In the genomic region with DNA sequence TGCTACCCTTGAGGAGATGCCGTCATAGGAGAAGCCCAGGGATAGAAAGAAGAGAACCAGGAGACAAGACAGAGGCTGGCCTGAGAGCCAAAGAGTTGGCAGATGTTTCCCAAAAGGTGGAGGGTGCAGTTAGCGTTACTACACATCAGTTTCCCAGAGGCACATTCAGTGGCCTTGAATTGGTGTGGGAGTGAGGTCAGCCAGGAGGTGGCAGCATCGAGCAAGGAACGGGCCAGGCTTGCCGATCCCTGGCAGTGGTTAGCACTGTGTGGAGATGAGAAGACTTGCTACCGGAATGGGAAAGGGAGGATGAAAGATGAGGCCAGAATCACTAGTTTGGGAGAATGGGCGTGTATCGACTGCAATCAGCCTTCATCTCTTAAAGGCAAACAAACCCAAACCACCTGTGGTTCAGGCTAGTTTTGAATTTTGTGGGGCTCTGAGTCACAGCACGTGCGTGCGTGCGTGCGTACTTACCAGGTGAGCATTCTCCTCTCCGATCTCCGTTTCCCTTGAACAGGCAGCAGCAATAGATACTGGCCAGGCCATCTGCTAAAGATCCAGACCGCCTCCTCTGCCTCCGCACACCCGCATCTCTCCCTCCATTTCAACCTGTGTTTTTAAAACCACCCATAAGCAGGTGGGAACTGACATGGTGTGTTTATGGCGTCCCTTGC, we compare ENCODE assay signal across 7 mouse cellular contexts. TPM values are rescaled to one million over a fixed set of nuclear protein-coding genes. Genes with fewer than 3 reads are reported as not detected.
A peak's percentile ranks its signal among the peaks of the same experiment; 100 is the strongest.
DNase-seq lines count a peak whose midpoint lies in the region; ATAC-seq and TF ChIP-seq lines count a peak whose summit lies in the region.

No protein-coding gene starts in this region.

- H3K27ac ChIP-seq in cortical plate, adult 2 months (ENCODE audit: insufficient read depth, low read length) = no peak overlapping the region
- no peak overlapping the region for H3K27ac ChIP-seq in limb, embryonic 11.5 days (replicated peaks; ENCODE audit: low read depth, low read length)
- no peak overlapping the region for H3K27ac ChIP-seq in midbrain, embryonic 15.5 days

- H3K4me3 ChIP-seq in cortical plate, adult 2 months (ENCODE audit: insufficient read depth, low read length) = no peak overlapping the region
- no peak overlapping the region for H3K4me3 ChIP-seq in limb, embryonic 11.5 days (ENCODE audit: low read depth, low read length)
- no peak overlapping the region for H3K4me3 ChIP-seq in midbrain, embryonic 15.5 days

- peak; percentile 78 for ATAC-seq in limb, embryonic 11.5 days (ENCODE audit: insufficient number of reproducible peaks, low FRiP score, low TSS enrichment, low read depth)
- ATAC-seq in midbrain, embryonic 15.5 days (replicated peaks) = peak; percentile 78

- TF ChIP-seq POLR2A in cortical plate, adult 2 months (IDR thresholded peaks at IDR 0.05; ENCODE audit: extremely low read depth, insufficient read depth, low read length) = no peak

- no peak overlapping the region for H3K4me2 ChIP-seq in limb, embryonic 11.5 days (ENCODE audit: low read depth, severe bottlenecking)
- H3K4me2 ChIP-seq in midbrain, embryonic 15.5 days = no peak overlapping the region

- WGBS in limb, embryonic 11.5 days = 46% methylated on average over 19 of the region's 19 CpGs
- WGBS in midbrain, embryonic 15.5 days = 53% methylated on average over 19 of the region's 19 CpGs

- H3K36me3 ChIP-seq in limb, embryonic 11.5 days (ENCODE audit: control insufficient read depth, insufficient read depth, low read length) = no peaks in the 10 kb centered on the region
- H3K36me3 ChIP-seq in midbrain, embryonic 15.5 days (replicated peaks) = no peaks in the 10 kb centered on the region

- no peaks in the 10 kb centered on the region for H3K4me1 ChIP-seq in cortical plate, adult 2 months (ENCODE audit: control insufficient read depth, insufficient read depth, low read length)
- H3K4me1 ChIP-seq in limb, embryonic 11.5 days (ENCODE audit: control insufficient read depth, insufficient read depth, low read length) = no peaks in the 10 kb centered on the region
- H3K4me1 ChIP-seq in midbrain, embryonic 15.5 days = no peaks in the 10 kb centered on the region

- H3K27me3 ChIP-seq in limb, embryonic 11.5 days (ENCODE audit: control insufficient read depth, insufficient read depth, low read length) = no peaks in the 10 kb centered on the region
- H3K27me3 ChIP-seq in midbrain, embryonic 15.5 days (replicated peaks) = no peaks in the 10 kb centered on the region

- no peaks in the 10 kb centered on the region for H3K9me3 ChIP-seq in limb, embryonic 11.5 days (ENCODE audit: control insufficient read depth, low read length)
- no peaks in the 10 kb centered on the region for H3K9me3 ChIP-seq in midbrain, embryonic 15.5 days

- H3K9ac ChIP-seq in limb, embryonic 11.5 days (ENCODE audit: low read length) = no peak overlapping the region
- no peak overlapping the region for H3K9ac ChIP-seq in midbrain, embryonic 15.5 days

- peak; percentile 98 for TF ChIP-seq CTCF in cortical plate, adult 2 months (IDR thresholded peaks at IDR 0.05; ENCODE audit: extremely low read depth, insufficient read depth, low read length)

- peak; percentile 78 to 84 for DNase-seq in adrenal gland, adult 18-20 months (ENCODE audit: low spot score in 2 of 2)
- DNase-seq in gastrocnemius, postnatal 10 days = peak; percentile 95
- DNase-seq in kidney, adult 18-20 months = peak; percentile 79
- DNase-seq in limb, embryonic 11.5 days (ENCODE audit: low spot score) = peak; percentile 91
- DNase-seq in spleen, postnatal 10 days (ENCODE audit: low spot score in 2 of 2) = peak; percentile 76 to 90

RNA-seq across cellular contexts. Expression of a gene that starts 29.5 kb away (rescaled TPM):
- total RNA-seq in adrenal gland, adult 18-20 months (2021) = 1 to 10 TPM; 1.3 to 2.2 TPM
- 15.4 and 16.2 TPM in 2 replicates for polyA plus RNA-seq in cortical plate, adult 2 months (2012; rRNA removed)
- 10 to 100 TPM; 41.1 to 52.6 TPM for total RNA-seq in gastrocnemius, postnatal 10 days (2021)
- polyA plus RNA-seq in limb, embryonic 11.5 days (2014; fragmentation: Nextera tagmentation; extraction: Ambion mirVana) = 6.0 and 7.3 TPM in 2 replicates
- polyA plus RNA-seq in midbrain, embryonic 15.5 days (2015; fragmentation: Nextera tagmentation; extraction: Ambion mirVana) = 0.71 and 13.1 TPM in 2 replicates

RNA-seq across cellular contexts. Expression of a gene that starts 47.3 kb away (rescaled TPM):
- under 1 TPM in 1 of 2 experiments, not detected in 1; 0.33 TPM for total RNA-seq in adrenal gland, adult 18-20 months (2021)
- polyA plus RNA-seq in cortical plate, adult 2 months (2012; rRNA removed) = 2.9 and 3.0 TPM in 2 replicates
- under 1 TPM; 0.11 to 0.12 TPM for total RNA-seq in gastrocnemius, postnatal 10 days (2021)
- 4.5 TPM in 2 replicates for polyA plus RNA-seq in limb, embryonic 11.5 days (2014; fragmentation: Nextera tagmentation; extraction: Ambion mirVana)
- polyA plus RNA-seq in midbrain, embryonic 15.5 days (2015; fragmentation: Nextera tagmentation; extraction: Ambion mirVana) = 0.69 and 1.4 TPM in 2 replicates

RNA-seq across cellular contexts. Expression of a gene that starts 53.4 kb away (rescaled TPM):
- not detected for total RNA-seq in adrenal gland, adult 18-20 months (2021)
- polyA plus RNA-seq in cortical plate, adult 2 months (2012; rRNA removed) = 0.15 and 0.25 TPM in 2 replicates
- total RNA-seq in gastrocnemius, postnatal 10 days (2021) = under 1 TPM in 1 of 2 experiments, not detected in 1; 0.07 TPM
- 0.71 and 0.79 TPM in 2 replicates for polyA plus RNA-seq in limb, embryonic 11.5 days (2014; fragmentation: Nextera tagmentation; extraction: Ambion mirVana)
- polyA plus RNA-seq in midbrain, embryonic 15.5 days (2015; fragmentation: Nextera tagmentation; extraction: Ambion mirVana) = 0.05 and 0.25 TPM in 2 replicates
